Mouse (Mus musculus) lung, postnatal 0 days (tissue): ENCODE measurements around the gene Cers2.

Experiments used
- CTCF ChIP-seq: IDR thresholded peaks from 2 replicates; pipeline ENCODE4 v1.5.1; 2016; ENCODE audit warnings: antibody characterized with exemption, mild to moderate bottlenecking
- EP300 ChIP-seq: IDR thresholded peaks from 2 replicates; pipeline ENCODE4 v1.6.1; 2016; ENCODE audit warnings: antibody characterized with exemption, mild to moderate bottlenecking, control low read depth

- TF ChIP-seq CTCF (peak; percentile 78), EP300 (no peak)
Observed at GRCm38 (mm10) chr3:95310968-95311882, 3.4 kb upstream of the Cers2 start.
